Mouse (Mus musculus) stomach, embryonic 15.5 days (tissue): ENCODE measurements around the gene Rnf167. TPM values are rescaled to one million over a fixed set of nuclear protein-coding genes. Genes with fewer than 3 reads are reported as not detected.

Experiments used
- ATAC-seq: fragments of 200-750 bp; cut with Nextera tagmentation; 2 replicates; pipeline ENCODE4 v1.8.0; 2017; ENCODE audit warnings: low read depth, moderate number of reproducible peaks, moderate TSS enrichment; ENCODE audit not compliant: insufficient read depth, low FRiP score
- H3K27ac ChIP-seq: fragments of 300-500 bp; sonication (generic); 2 replicates; pipeline ENCODE4 v1.5.1; 2015; ENCODE audit warnings: mild to moderate bottlenecking, inconsistent platforms
- H3K27me3 ChIP-seq: fragments of 300-500 bp; sonication (generic); replicated peaks from 2 replicates; pipeline ENCODE4 v1.6.1; 2015; ENCODE audit warnings: inconsistent platforms
- H3K36me3 ChIP-seq: fragments of 300-500 bp; sonication (generic); 2 replicates; pipeline ENCODE4 v1.6.1; 2015; ENCODE audit warnings: inconsistent platforms
- H3K4me1 ChIP-seq: fragments of 300-500 bp; sonication (generic); 2 replicates; pipeline ENCODE4 v1.6.1; 2015; ENCODE audit warnings: inconsistent platforms
- H3K4me2 ChIP-seq: fragments of 300-500 bp; sonication (generic); 2 replicates; pipeline ENCODE4 v1.6.1; 2015; ENCODE audit warnings: mild to moderate bottlenecking, inconsistent platforms
- H3K4me3 ChIP-seq: fragments of 300-500 bp; sonication (generic); replicated peaks from 2 replicates; pipeline ENCODE4 v1.5.1; 2015; ENCODE audit warnings: inconsistent platforms
- H3K9ac ChIP-seq: fragments of 300-500 bp; sonication (generic); 2 replicates; pipeline ENCODE4 v1.6.1; 2015; ENCODE audit warnings: inconsistent platforms
- H3K9me3 ChIP-seq: fragments of 300-500 bp; sonication (generic); 2 replicates; pipeline ENCODE4 v1.6.1; 2016; ENCODE audit warnings: inconsistent platforms
- WGBS: fragments of 180-500 bp; shearing (Covaris S2); methylation state at CpG from one replicate; pipeline ENCODE4 v1.1.7; 2015; 5-methylcytosine and 5-hydroxymethylcytosine counted together
- polyA plus RNA-seq: library from polyadenylated mRNA; unstranded; fragments of >200 nt; fragmentation: Nextera tagmentation; extraction: Ambion mirVana; gene quantifications from 2 replicates; pipeline ENCODE4 v1.2.1, GENCODE M21; 2015

Rnf167 gene
- polyA plus RNA-seq = 97.2 and 108 TPM in 2 replicates

GRCm38 (mm10) chr11:70646691-70647650, at the start of gene Rnf167, which contains the start of gene Slc25a11:
TSS of gene Rnf167 (plus strand) at chr11:70647235.
TSS of gene Slc25a11 (minus strand) at chr11:70647479.
- H3K27me3 ChIP-seq = no peaks in the 10 kb centered on the region
- H3K9ac ChIP-seq = peak within 1 kb of the TSS; percentile 97
- H3K27ac ChIP-seq = peak within 1 kb of the TSS; percentile 97
- peak within 1 kb of the TSS; percentile 93 for H3K4me2 ChIP-seq
- H3K4me3 ChIP-seq = peak within 1 kb of the TSS; percentile 71
- under 1% methylated on average over 63 of the region's 63 CpGs for WGBS
- peaks cover 48% of the 10 kb centered on the region for H3K36me3 ChIP-seq
- H3K4me1 ChIP-seq = peaks cover 44% of the 10 kb centered on the region
- H3K9me3 ChIP-seq = no peaks in the 10 kb centered on the region
- ATAC-seq = peak; percentile 84

- 74% methylated on average over 6 of the region's 6 CpGs for WGBS
- no peak for ATAC-seq
- no peaks in the 10 kb centered on the region for H3K27me3 ChIP-seq
Measured at GRCm38 (mm10) chr11:70597301-70597700, 49.7 kb upstream of the Rnf167 start.

GRCm38 (mm10) chr11:70598451-70598953, 48.5 kb upstream of the Rnf167 start:
- no peak overlapping the region for H3K9ac ChIP-seq
- 0 out of 2 replicates have a peak, but pooled peaks cover 3% of the 10 kb centered on the region for H3K4me1 ChIP-seq
- H3K27ac ChIP-seq = no peak overlapping the region
- no peaks in the 10 kb centered on the region for H3K27me3 ChIP-seq
- no peaks in the 10 kb centered on the region for H3K9me3 ChIP-seq
- no peak overlapping the region for H3K4me2 ChIP-seq
- H3K4me3 ChIP-seq = no peak overlapping the region
- no peak for ATAC-seq
- H3K36me3 ChIP-seq = peaks cover 11% of the 10 kb centered on the region; the same call in 1 of the 2 replicates
- WGBS = 88% methylated on average over 9 of the region's 9 CpGs

More at GRCm38 (mm10) chr11:70597301-70597700, 49.7 kb upstream of the Rnf167 start:
- Histone ChIP-seq H3K4me1 (0 out of 2 replicates have a peak, but pooled peaks cover 3% of the 10 kb centered on the region), H3K36me3 (peaks cover 11% of the 10 kb centered on the region; the same call in 1 of the 2 replicates), H3K9me3 (no peaks in the 10 kb centered on the region), H3K4me2 (no peak overlapping the region), H3K9ac (no peak overlapping the region), H3K4me3 (no peak overlapping the region), H3K27ac (no peak overlapping the region)

- ATAC-seq = peak; percentile 15; the same call in 1 of the 2 replicates
- H3K36me3 ChIP-seq = peaks cover 53% of the 10 kb centered on the region
- no peaks in the 10 kb centered on the region for H3K4me1 ChIP-seq
- 57% methylated on average over 14 of the region's 14 CpGs for WGBS
- no peak overlapping the region for H3K27ac ChIP-seq
- H3K4me2 ChIP-seq = no peak overlapping the region
- H3K9ac ChIP-seq = no peak overlapping the region
- H3K4me3 ChIP-seq = no peak overlapping the region
- H3K27me3 ChIP-seq = no peaks in the 10 kb centered on the region
- H3K9me3 ChIP-seq = no peaks in the 10 kb centered on the region
Measured at GRCm38 (mm10) chr11:70605024-70605566, 41.9 kb upstream of the Rnf167 start.

GRCm38 (mm10) chr11:70606717-70607116, 40.3 kb upstream of the Rnf167 start:
- no peak for ATAC-seq
- H3K9me3 ChIP-seq = no peaks in the 10 kb centered on the region
- H3K27ac ChIP-seq = no peak overlapping the region
- no peaks in the 10 kb centered on the region for H3K27me3 ChIP-seq
- H3K36me3 ChIP-seq = peaks cover 60% of the 10 kb centered on the region
- no peak overlapping the region for H3K9ac ChIP-seq
- no peaks in the 10 kb centered on the region for H3K4me1 ChIP-seq
- WGBS = 72% methylated on average over 12 of the region's 12 CpGs
- no peak overlapping the region for H3K4me3 ChIP-seq
- H3K4me2 ChIP-seq = no peak overlapping the region

- H3K4me2 ChIP-seq = no peak overlapping the region
- no peak overlapping the region for H3K4me3 ChIP-seq
- no peaks in the 10 kb centered on the region for H3K27me3 ChIP-seq
- H3K4me1 ChIP-seq = no peaks in the 10 kb centered on the region
- peaks cover 59% of the 10 kb centered on the region for H3K36me3 ChIP-seq
- WGBS = 84% methylated on average over 9 of the region's 9 CpGs
- no peak for ATAC-seq
- no peak overlapping the region for H3K9ac ChIP-seq
- H3K9me3 ChIP-seq = no peaks in the 10 kb centered on the region
- no peak overlapping the region for H3K27ac ChIP-seq
Measured at GRCm38 (mm10) chr11:70607611-70608010, 39.4 kb upstream of the Rnf167 start.

- no peaks in the 10 kb centered on the region for H3K4me1 ChIP-seq
- no peak for ATAC-seq
- peaks cover 66% of the 10 kb centered on the region for H3K36me3 ChIP-seq
- no peak overlapping the region for H3K4me3 ChIP-seq
- no peak overlapping the region for H3K4me2 ChIP-seq
- no peaks in the 10 kb centered on the region for H3K27me3 ChIP-seq
- H3K9me3 ChIP-seq = no peaks in the 10 kb centered on the region
- no peak overlapping the region for H3K9ac ChIP-seq
- 91% methylated on average over 26 of the region's 26 CpGs for WGBS
- H3K27ac ChIP-seq = no peak overlapping the region
Measured at GRCm38 (mm10) chr11:70608381-70609066, 38.5 kb upstream of the Rnf167 start.

- Histone ChIP-seq H3K4me1 (peaks cover 11% of the 10 kb centered on the region), H3K4me2 (no peak overlapping the region), H3K9me3 (no peaks in the 10 kb centered on the region), H3K36me3 (peaks cover 58% of the 10 kb centered on the region), H3K9ac (no peak overlapping the region), H3K4me3 (no peak overlapping the region), H3K27ac (no peak overlapping the region), H3K27me3 (no peaks in the 10 kb centered on the region)
- WGBS = 82% methylated on average over 4 of the region's 4 CpGs
- no peak for ATAC-seq
Measured at GRCm38 (mm10) chr11:70610752-70611151, 36.3 kb upstream of the Rnf167 start.

- H3K9me3 ChIP-seq = no peaks in the 10 kb centered on the region
- no peak for ATAC-seq
- no peak overlapping the region for H3K27ac ChIP-seq
- no peak overlapping the region for H3K9ac ChIP-seq
- H3K4me3 ChIP-seq = no peak overlapping the region
- H3K4me1 ChIP-seq = peaks cover 11% of the 10 kb centered on the region
- WGBS = 79% methylated on average over 7 of the region's 7 CpGs
- H3K4me2 ChIP-seq = no peak overlapping the region
- 0 out of 2 replicates have a peak, but pooled peaks cover 3% of the 10 kb centered on the region for H3K27me3 ChIP-seq
- H3K36me3 ChIP-seq = peaks cover 46% of the 10 kb centered on the region
Measured at GRCm38 (mm10) chr11:70612505-70612904, 34.5 kb upstream of the Rnf167 start.

GRCm38 (mm10) chr11:70615074-70615473, 32.0 kb upstream of the Rnf167 start:
- H3K27ac ChIP-seq = peak overlapping the region; percentile 78
- H3K9ac ChIP-seq = 0 out of 2 replicates have a peak overlapping the region, but pooled peaks have one; percentile 27

GRCm38 (mm10) chr11:70615516-70616093, 31.4 kb upstream of the Rnf167 start, which contains the start of gene 4930544D05Rik:
TSS of gene 4930544D05Rik (plus strand) at chr11:70615848.
- Histone ChIP-seq H3K4me2 (peak within 1 kb of the TSS; percentile 93), H3K4me3 (peak within 1 kb of the TSS; percentile 44), H3K36me3 (peaks cover 15% of the 10 kb centered on the region), H3K9me3 (no peaks in the 10 kb centered on the region), H3K4me1 (peaks cover 11% of the 10 kb centered on the region), H3K27me3 (0 out of 2 replicates have a peak, but pooled peaks cover 3% of the 10 kb centered on the region), H3K9ac (0 out of 2 replicates have a peak within 1 kb of the TSS, but pooled peaks have one; percentile 27), H3K27ac (peak within 1 kb of the TSS; percentile 78)
- 15% methylated on average over 21 of the region's 21 CpGs for WGBS
- ATAC-seq = no peak

More at GRCm38 (mm10) chr11:70615074-70615473, 32.0 kb upstream of the Rnf167 start:
- Histone ChIP-seq H3K9me3 (no peaks in the 10 kb centered on the region), H3K4me1 (peaks cover 11% of the 10 kb centered on the region), H3K27me3 (0 out of 2 replicates have a peak, but pooled peaks cover 3% of the 10 kb centered on the region), H3K36me3 (peaks cover 20% of the 10 kb centered on the region), H3K4me2 (peak overlapping the region; percentile 93), H3K4me3 (peak overlapping the region; percentile 44)
- ATAC-seq = peak; percentile 87
- 1% methylated on average over 17 of the region's 17 CpGs for WGBS
